Mouse (Mus musculus): ENCODE results near the gene Ppfibp1.
"Not testable (repeated sequence)": the region's sequence is repeated elsewhere in the genome, so short reads cannot be mapped to it uniquely, and the experiment has no call there.

The Ppfibp1 gene

DNA sequence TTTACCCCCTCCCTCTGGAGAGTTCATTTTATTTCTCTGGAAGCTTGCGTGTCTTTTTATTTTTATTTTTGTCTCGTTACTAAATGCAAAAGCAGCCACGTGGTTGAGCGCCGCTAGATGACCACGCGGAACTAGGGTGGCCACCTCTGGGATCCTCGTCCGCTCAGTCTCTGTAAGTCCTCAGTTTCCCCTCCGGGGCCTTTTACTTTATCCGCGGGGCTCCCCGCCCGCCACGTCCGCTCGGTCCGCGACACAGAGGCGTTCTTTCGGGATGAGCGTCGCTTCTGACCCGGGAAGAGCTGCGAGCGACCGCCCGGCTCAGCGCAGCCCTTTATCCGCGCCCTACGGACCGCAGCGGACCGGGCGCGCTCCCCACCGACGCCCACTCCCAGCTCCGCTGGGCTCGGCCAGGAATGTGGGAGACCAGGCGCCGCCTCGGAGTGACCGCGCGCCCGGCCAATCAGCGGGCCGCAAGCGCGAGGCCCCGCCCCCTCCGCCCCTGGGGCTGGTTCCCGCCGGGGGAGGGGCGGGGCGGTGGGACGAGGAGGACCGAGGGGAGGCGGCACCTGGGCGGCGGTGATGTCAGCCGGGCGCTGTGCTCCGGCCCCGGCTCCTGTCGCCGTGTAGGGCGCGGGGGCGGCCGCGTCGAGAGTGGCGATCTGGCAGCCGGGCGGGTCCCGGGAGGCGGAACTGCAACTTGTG lies at the start of gene Ppfibp1:
Gene Ppfibp1 (plus strand): TSS at position 530 of the 702 bp plus-strand sequence.
- peak; percentile 89 to 90 for DNase-seq (ENCODE audit: low spot score in 2 of 2)

DNA sequence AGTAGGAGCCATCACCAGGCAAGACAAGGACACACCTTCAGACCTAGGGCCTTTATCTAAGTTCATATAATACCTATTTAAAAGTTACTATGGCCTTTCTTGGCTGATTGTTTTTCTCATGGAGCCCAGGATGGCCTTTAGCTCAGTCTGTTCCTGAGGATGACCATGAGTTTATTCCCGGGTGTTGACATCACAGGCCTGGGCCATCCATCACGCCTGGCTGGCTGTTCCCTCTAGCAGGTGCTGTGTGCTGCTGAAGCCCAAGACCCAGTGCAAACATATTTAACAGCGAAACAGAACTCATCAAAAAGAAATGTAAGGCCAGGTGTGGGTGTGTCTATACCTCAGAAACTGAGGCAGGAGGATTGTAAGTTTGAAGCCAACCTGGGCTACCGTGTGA lies 49.4 kb upstream of the Ppfibp1 start:
- no peak for DNase-seq (ENCODE audit: low spot score in 2 of 2)

DNA sequence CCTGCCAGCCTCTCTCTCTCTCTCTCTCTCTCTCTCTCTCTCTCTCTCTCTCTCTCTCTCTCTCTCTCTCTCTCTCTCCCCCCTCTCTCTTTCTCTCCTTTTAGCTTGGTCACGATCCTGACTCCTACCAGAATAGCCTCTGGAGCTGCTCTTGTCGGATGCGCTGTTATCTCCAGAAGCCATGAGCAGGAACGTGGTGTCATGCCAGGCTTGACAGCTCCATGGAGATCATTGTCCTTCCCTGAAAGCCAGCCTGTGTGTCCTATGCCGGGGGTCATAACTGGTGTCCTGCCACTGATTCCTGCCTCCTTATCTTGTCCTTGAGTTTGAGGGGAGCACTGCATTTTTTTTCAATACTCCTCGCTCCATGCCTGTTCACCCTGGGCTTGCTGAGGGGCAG lies 43.4 kb upstream of the Ppfibp1 start:
- DNase-seq (ENCODE audit: low spot score in 2 of 2), result no peak

DNA sequence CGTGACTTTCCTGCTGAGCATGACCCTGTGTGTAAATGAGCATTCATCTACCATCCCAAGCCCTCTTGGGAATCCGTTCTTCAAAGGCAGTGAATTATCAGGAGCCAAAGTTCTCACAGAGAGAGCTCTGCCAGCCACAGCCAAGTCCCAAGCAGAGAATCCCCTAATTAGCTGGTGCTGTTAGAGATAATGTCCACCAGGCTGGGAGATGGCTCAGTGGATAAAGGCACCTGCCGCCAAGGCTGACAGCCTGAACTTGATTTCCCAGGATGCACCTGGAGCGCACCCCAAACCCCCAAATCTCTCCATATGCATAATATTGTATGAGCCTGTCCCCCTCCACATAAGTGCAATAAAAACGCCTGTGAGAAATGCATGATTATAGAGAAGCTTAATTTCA lies 42.9 kb upstream of the Ppfibp1 start:
- no peak for DNase-seq (ENCODE audit: low spot score in 2 of 2)

DNA sequence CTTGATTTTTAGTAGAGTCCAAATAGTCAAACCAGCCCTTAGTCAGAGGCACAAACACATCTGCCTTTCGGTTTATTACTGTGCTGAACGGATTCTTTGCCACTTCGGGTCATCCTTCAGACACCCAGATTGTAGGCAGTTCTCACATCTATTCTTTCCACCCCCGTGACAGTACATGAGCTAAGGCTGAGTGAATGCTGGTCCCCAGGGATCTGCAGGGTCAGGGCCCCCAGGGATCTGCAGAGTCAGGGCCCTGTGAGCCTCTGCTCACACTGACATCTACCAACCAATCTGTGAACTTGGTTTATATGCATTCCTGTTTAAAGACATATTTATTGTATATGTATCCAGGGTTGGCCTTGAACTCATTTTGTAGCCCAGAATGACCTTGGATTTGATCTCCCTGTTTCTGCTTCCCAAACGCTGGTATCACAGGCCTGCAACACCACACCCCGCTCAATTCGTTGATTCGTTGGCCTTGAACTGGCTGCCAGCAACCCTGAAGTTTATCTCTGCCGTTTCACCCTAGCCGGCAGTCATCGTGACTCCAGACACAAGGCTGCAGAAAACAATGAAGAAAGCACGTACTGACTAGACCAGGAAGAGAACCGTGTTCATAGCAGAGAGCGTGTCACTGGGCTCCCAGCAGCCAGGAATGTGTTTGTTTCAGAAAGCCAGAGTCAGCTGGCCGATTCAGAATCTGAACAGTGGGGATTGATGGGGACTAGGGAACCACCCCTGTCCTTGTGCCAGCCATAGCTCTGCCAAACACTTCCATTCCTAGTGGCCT lies 42.1 kb upstream of the Ppfibp1 start:
- DNase-seq (ENCODE audit: low spot score in 2 of 2), result no peak

DNA sequence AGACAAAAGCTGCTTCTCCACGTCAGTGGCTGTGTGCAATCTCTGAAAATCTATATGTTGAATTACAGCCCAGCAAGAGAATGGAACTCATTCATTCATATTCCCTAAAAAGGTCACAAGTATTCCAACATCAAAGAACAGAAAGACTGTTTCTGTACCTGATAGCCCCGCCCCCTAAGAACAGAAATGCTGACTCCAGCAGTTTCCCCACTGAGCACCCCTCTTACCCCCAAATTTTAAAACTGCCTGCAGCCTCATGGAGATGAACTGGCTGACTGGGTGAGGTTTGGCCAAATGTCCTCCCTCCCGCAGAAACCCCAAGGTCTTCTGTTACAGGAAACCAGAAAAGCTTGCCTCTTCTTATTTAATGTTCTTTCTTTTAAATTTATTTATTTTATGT lies 40.9 kb upstream of the Ppfibp1 start:
- no peak for DNase-seq (ENCODE audit: low spot score in 2 of 2)

DNA sequence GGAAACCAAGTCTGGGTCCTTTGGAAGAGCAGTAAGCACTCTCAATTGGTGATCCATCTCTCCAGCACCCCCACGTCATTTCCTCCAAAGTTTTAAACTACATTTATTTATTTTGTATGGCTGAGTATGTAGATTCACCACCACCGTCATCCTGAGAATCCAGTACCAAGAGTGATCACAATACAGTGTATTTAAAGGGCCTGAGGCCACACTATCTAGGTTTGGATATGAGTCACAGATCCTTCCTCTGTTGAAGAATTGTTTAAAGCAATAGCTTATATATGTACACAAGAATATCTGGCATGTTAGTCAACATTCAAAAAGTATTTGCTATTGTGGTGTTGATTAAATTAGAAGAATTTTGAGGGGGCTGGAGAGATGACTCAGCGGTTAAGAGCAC lies 40.0 kb upstream of the Ppfibp1 start:
- DNase-seq (ENCODE audit: low spot score in 2 of 2), result no peak

DNA sequence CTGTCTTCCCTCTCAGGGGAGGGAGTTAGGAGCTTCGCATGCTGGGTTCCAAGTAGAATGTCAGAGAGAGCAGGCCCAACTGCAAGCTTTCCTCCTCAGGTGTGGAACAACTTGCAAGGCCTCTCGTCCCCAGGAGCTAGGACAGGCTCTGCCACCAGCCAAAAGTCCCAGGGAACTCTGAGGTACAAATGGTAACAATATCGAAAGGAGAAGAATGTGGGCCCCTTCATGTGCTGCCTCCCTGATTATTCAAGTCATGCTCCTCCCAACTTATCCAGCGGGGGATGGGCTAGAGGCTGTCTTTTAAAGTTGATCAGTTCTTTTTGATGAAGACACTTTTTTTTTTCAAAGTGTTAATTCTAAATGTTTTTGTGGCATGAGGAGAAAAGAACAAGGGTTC lies 38.2 kb upstream of the Ppfibp1 start, which contains the start of gene Smco2:
Gene Smco2 (plus strand): TSS at position 55 of the 400 bp plus-strand sequence.
- no peak for DNase-seq (ENCODE audit: low spot score in 2 of 2)

DNA sequence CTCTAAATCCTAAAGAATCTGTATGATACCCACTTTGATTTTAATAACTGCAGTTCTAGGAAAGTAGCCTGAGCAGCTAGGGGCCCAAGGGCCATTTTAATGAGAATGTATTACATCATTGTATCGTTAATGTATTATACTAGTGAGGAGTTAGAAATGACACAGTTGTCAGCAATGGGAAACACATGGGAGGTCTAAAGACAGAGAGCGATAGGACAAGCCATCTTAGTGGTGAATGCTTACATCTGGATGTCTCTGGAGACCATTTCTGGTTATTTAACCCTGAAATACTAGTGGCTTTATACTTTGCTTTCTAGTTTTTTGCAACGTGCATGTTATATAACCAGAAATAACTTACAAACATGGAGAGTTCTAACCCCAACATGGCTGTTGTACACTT lies 36.4 kb upstream of the Ppfibp1 start:
- DNase-seq (ENCODE audit: low spot score in 2 of 2), result no peak

DNA sequence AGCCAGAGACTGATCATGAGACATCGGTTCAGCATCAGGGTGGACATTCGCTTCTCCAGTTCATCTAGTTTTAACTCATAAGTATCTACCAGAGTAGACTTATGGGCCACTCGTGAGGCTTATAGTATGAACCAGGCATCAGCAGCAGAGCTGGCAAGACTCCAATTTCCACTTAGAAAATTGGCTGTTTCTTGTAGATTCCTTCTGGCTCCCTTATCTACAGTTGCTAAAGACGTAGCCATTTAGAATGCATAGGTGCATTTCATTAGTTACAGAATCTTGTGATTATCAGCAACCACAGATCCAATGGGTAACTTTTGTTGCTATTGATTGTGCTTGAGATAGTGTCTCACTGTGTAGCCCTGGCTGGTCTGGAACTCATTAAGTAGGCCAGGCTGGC lies 35.5 kb upstream of the Ppfibp1 start:
- DNase-seq (ENCODE audit: low spot score in 2 of 2), result no peak

DNA sequence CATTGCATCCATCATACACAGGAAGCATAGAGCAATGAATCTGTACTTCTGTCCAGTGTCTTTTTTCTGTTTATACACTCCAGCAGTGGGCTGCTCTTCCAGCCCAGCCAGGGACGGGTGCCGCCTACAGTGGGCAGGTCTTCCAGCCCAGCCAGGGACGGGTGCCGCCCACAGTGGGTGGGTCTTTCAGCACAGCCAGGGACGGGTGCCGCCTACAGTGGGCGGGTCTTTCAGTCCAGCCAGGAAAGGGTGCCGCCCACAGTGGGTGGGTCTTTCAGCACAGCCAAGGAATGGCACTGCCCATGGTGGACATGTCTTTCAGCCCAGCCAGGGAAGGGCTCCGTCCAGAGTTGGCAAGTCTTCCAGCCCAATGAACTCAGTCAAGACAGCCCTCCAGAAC lies 33.1 kb upstream of the Ppfibp1 start:
- no peak for DNase-seq (ENCODE audit: low spot score in 2 of 2)

DNA sequence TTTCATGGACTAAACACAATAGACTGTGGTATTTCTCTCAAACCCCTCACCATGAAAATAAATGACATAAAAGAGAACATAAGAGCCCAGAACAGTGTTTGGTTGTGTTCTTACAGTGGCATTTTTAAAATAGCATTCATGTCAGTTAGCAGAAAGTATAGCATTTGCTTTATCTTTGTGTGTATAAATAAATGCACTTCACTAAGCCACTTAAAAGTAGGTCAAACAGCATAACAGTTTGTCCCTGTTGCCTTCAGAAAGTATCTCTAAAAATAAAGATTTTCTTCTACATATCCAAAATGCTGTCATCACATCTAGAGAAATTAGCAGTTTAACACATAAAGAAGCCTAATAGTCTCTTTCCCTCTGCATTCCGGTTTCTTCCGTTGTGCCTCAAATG lies 30.9 kb upstream of the Ppfibp1 start:
- no peak for DNase-seq (ENCODE audit: low spot score in 2 of 2)

DNA sequence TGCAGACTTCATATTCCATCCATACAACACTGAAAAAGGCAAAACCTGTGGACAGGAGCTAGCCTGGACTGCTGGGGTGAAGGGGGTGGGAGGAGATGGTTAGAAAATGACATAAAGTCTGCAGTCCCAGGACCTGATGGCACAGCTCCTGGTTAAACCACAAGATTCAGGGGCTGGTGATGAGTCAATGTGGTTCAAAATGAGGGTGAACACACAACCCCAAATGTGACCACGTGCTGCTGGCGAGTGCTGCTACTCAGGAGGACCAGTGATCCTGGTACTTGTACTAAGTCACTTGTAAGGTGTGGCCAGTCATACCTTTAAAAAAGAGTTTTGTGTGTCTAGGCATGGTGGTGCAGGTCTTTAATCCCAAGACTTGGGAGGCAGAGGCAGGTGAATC lies 25.1 kb upstream of the Ppfibp1 start:
- no peak for DNase-seq (ENCODE audit: low spot score in 2 of 2)

DNA sequence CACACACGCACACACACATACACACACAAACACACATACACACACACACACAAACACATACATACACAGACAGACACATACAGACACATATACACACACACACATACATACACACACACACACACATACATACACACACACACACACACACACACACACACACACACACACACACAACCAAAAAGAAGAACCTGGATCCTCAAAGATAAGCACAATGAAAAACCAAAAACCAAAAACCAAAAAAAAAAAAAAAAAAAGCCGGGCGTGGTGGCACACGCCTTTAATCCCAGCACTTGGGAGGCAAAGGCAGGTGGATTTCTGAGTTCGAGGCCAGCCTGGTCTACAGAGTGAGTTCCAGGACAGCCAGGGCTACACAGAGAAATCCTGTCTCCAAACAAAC lies 23.9 kb upstream of the Ppfibp1 start:
- not testable (repeated sequence) for DNase-seq (ENCODE audit: low spot score in 2 of 2)

DNA sequence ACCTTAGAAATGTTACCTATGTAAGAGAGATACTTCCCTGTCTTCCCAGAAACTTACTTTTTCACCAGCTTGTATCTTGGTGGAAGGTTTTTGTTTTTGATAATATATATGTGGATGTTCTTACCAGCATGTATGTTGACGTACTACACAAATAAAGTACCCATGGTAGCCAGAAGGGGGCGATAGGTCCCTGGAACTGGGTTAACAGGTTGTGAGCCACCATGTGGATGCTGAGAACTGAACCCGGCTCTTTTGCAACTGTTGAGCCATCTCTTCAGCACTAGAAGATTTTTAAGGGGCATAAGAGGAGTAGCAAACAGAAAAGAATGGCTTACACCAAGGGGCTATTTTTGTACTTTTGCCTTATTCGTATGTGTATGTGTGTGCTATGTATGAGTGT lies 22.6 kb upstream of the Ppfibp1 start:
- no peak for DNase-seq (ENCODE audit: low spot score in 2 of 2)

DNA sequence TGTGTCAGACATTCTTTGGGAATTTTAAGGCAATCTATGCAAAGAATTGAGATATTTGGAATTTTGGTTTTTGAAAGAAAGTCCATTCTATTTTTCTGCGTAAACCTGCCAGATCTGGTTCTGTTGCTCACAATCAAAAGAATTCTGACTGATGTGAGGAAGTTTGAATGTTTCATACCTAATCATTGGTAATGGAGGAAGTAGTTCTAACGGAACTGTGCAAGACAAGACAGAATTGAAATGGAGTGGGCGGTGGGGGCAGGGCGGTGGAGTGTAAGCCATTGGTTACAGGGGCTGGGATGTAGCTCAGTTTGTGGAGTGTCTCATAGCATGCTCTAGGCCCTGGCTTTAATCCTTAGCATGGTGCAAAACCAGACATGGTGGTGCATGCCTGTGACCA lies 16.3 kb upstream of the Ppfibp1 start:
- no peak for DNase-seq (ENCODE audit: low spot score in 2 of 2)

DNA sequence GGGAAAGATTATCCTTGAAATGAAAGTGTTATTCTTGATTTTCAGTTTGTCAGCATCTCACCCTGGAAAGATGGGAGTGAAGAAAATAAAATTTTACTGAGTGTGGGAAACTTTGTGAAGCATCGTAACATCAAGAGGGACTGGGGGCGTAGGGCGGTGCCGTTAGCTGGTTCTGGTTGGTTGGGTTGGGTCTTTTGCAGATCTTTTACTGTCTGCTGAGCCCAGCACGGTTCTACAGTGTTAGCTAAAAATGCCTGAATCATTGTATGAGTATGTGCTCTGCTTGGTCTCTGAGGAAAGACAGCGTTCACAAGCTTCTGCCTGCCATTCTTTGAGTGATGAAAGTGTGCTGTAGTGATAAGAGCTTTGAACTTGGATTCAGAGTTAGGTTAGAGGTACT lies 13.9 kb upstream of the Ppfibp1 start:
- no peak for DNase-seq (ENCODE audit: low spot score in 2 of 2)

DNA sequence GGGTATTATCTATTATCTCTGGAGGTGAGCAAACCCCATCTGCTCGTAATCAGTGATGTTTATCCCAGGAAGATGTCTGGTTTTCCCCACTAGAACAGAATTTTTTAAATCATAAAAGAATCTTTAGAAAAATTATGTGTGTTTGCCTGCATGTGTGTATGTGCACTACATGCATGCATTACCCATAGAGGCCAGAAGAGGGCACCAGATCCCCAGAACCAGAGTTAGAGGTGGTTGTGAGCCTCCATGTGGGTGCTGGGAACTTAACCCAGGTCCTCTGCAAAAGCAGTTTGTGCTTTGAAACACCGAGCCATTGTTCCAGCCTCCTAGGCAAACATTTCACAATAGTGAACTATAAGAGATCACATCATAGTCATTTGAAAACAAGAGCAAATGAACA lies 11.5 kb upstream of the Ppfibp1 start:
- no peak for DNase-seq (ENCODE audit: low spot score in 2 of 2)

DNA sequence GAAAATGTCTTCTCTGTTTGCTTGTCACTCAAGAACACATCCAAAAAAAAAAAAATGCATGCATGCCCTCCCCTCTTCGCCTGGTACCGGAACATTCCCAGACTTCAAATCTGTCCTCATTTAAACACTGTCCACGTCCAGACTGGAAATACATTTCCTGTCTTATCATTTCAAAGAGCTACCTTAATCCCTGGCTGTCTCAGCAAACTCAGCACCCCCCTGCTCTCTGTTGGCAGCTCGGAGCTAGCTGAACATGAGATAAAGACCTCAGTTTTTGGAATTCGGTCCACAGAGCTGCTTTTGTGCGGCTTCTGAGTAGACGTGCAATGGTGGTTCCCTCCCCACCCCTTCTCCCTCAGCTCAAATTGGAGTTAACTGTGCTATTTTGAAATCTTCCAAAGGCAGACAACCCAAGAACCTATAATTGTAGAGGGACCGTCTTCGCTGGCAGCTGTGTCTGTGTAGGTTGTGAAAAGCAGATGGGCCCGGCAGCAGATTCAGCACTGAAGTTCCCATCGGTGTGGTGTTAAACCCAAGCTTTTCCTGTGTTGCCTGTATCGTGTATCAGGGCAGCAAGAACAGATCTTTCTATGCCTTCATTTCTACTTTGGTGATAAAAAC lies 10.8 kb upstream of the Ppfibp1 start:
- DNase-seq (ENCODE audit: low spot score in 2 of 2), result peak; percentile 40 to 46

DNA sequence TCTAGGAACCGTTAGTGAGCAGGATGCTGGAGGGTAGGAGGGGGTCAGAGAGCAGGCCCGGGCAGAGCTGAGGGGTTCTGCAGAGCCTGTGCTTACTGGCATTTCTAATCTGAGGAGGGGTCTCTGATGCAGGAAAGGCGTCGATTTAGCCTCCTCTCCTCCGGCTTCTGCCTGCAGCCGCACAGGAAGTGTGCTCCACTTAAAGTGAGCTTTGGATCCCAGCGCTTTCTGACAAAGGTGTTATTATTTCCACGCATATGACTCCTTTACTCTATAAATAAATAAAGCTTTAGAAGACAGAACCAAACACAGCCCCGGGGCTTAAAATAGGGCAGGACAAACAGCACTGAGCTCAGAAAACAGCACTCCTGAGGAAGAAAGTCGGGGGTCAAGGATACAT lies 9.4 kb upstream of the Ppfibp1 start:
- no peak for DNase-seq (ENCODE audit: low spot score in 2 of 2)

DNA sequence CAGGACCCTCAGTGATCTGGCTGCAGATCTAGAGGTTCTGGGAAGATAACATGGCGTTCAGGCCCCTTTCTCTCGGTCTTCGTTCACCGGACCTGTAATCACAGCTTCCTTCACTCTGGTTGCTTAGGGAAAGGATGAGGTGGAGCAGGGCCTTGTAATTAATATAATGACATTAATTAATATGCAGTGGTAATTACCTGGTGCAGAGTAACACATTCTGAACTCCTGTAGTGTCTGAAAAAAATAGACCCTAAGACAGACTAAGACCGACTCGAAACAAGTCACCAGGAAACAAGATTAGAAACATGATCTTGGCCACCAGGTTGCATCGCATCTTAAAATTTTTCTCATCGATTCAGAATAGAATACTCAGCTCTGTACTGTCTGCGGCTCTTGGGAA lies 8.4 kb upstream of the Ppfibp1 start:
- no peak for DNase-seq (ENCODE audit: low spot score in 2 of 2)

DNA sequence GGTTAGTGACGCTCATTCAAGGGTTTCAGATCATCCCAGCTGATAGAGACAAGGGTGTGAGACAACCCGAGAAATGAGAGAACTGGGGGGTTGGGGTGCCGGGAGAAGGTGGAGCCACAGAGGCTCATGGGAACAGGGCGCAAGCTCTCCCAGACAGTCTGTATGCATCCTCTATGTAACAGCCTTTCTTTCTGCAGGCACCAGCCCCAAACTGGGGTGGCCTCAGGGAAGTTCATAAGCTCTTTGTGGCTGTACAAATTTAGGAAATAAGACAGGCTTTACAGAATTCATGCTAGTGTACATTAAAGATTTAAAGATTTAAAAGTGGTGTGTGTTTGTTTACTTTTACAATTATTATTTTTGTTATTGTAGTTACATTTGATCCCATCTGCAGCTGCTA lies 8.0 kb upstream of the Ppfibp1 start:
- no peak for DNase-seq (ENCODE audit: low spot score in 2 of 2)
